Mouse (Mus musculus) urinary bladder, postnatal 14 days (tissue): ENCODE measurements at regions not wholly inside any gene's neighbourhood (a gene's known extent, or its start where the extent isn't known, plus 50 kb on each side); places are given as distances from the start of the nearest gene placed in this dataset.

Source experiments
- DNase-seq: peaks from one replicate; pipeline ENCODE4 v3.0.0; 2021; ENCODE audit warnings: low spot score

DNA sequence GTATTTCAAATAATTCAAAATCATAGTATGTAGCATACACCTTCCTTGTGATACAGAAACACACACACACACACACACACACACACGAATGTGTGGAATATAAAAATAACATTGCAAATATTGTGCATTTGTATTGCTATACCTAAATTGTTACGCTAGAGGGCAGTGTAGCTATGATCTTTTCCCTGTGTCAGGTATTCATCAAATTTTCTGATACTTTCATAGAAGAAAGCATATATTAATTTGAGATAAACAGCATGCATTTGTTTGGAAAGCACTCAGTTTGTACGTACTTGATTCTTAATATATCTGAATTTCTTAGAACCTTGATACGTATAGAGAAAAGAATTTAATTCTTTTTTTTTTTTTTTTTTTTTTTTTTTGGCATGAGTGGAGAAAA, 1700.9 kb upstream of the Sel1l start:
- DNase-seq = no peak

DNA sequence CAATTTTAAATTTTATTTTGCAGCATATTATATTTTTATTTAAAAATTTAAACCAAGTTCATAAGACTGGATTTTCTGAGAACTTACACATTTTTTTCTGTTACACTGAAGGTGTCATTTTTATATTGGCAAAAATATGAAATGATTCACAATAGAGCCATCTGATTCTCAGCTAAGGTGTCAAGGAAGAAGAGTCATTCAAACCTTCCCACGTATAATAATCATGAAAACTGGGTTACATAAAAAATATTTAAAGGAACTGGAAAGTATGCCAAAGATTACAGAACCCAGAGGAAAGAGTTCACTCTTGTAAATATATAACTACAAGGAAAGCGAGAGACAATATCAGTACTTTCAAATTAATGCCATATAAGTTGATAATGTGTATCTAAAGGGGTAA, 1674.5 kb upstream of the Sel1l start:
- DNase-seq = no peak

DNA sequence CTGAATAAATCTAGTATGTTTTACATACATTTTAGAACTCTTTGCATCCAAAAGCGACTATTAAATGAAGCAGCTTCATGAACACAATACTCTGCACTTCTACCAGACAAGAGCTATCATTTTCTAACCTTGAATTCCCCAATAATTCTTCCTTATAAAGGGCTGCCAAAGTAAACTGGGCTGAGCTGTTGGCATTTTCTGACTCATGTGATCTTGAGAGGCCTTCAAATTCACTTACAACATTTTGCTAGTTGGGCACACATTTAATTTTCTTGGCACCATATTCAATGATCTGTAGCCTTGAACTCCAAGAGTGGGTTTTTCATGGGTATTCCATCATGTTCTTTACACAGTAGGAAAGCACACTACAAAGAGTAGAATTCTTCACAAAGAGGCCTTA, 1637.4 kb upstream of the Sel1l start:
- DNase-seq = no peak

DNA sequence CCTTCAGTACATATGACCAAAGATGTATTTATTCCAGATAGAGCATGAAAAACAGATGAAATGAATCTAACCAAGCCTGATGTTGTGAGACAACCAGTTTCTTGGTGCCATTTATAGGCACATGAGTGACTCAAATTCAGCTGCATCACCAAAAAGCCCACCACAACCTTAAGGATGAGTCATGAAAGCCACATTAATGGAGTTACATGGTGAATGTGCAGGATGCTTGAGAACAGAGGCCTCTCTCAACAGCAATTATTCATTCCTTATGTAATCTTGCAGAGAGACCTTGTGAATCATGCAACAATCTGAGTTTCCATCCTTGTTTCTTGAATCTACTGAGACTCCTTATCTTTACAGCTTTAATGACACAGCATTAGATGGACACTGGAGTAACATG, 1613.1 kb upstream of the Sel1l start:
- DNase-seq = no peak

DNA sequence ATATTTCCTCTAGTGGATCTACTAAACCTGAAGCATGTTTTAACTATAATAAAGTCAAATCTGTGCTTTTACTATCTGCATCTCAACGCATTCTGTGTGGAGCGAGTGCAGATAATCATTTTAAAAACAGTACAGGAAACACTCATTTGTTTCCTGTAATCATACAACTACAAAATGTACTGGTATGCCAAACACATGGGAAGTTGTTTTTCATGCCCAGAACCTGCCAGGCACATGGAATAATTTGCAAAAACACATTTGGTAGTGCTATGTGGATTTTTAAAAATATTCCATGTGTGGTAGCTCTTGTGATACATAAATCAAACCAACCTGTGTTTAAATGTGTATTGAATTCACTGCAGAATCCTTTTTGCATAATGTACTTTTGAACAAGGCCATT, 1600.5 kb upstream of the Sel1l start:
- DNase-seq = no peak

DNA sequence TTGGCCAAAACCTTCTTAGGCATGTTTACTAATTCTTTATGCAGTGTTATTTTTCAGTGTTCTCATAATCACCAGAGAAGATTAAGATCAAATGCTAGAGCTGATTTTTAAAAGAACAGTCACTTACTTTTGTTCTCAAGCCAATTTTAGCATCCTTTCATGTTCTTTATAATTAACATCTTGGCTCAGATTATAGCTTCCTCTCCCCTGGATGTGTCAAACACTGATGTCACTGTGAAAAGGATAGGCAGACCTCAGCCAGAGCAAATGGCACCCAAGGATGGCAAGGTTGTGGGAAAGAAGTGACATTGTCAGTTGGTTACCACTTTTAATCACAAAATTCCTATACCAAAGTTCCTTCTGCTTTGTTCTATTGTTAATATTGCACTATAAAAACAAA, 1580.3 kb upstream of the Sel1l start:
- DNase-seq = no peak

DNA sequence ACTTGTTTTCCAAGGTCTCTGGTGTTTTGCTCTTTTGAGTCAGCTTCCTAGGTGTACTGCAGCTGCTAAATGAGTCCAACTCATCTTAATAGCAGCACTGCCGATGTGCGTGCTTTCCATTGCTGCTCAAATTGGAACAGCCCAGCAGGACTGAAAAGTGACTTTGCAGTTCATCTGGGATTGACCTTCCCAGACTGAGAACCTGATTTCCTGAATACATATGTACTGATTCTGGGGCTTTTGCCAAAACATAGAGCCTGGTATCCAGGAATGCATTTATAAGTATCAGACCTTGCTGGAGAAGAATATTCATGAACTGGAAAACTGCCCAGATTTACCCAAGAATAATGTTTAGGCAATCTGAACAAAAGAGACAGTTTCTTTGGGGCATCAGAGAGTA, 1579.0 kb upstream of the Sel1l start:
- DNase-seq = no peak

DNA sequence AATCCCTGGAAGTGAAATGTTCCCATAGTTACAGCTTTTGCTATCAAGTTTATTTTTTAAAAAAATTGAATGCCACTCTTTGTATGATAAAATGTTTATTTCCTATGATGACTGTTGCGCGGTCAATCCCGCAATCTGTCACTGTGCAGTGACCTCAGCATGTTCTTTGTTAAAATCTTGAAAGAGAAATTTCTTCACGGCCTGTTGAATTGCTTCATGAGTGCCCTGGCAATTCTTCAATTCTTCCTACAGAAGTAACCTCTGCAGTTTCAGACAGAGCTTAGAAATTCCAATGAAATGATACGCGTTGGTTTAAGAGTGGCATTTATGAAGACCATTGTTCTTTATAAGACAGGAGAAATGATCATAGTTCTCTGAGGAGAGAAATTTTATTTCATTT, 1567.4 kb upstream of the Sel1l start:
- DNase-seq = no peak

DNA sequence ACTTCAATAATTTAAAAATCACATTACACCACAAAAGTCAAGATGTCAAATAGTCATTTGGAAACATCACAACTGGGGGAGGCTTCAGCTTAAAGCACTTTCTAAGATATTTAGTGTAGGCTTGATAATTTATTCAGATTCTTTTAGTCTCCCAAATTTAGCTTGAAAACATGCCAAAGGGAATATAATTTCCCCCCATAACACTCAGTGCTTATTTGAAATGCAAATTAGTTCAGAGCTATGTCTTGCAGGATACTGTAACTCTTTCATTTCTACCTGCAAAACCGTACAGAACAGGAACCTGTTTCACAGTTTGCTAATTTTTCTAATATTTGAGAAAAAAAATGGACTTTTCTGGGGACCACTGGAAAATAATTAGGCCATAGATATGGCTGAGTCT, 1566.8 kb upstream of the Sel1l start:
- no peak for DNase-seq

DNA sequence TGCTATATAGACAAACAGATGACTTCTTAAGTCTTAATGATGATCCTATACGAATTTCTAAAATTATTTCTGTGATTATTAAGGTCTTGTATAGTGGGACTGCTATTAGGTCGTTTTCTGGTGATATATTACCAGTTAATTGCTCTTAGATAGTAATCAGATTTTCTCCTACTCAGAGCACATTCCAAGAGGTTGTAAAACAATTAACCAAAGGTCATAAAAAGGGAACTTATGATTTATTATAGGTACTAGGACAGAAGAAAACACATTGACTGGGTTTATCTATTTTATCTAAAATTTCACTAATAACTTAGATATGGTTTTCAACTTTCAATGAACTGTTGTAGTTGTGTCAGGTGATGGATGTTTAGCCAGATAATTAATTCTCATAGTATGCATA, 1536.6 kb upstream of the Sel1l start:
- no peak for DNase-seq

DNA sequence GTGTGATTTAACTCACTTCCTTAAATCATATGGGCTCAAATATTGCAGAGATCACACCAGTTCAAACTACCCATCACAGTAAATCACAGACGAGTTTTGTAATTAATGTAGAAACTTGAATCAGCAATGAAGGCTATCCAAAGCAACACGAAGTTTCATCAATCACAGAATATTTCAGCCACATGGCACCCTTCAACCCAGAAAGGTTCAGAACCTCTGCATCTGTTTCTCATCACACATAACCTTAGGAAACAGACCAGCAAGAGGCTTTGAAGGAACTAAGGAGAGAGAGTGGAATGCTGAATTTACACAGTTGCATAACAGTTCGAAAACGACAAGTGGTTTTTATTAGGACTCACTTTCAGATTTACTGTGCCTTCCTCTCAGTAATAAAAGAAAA, 1494.0 kb upstream of the Sel1l start:
- no peak for DNase-seq

DNA sequence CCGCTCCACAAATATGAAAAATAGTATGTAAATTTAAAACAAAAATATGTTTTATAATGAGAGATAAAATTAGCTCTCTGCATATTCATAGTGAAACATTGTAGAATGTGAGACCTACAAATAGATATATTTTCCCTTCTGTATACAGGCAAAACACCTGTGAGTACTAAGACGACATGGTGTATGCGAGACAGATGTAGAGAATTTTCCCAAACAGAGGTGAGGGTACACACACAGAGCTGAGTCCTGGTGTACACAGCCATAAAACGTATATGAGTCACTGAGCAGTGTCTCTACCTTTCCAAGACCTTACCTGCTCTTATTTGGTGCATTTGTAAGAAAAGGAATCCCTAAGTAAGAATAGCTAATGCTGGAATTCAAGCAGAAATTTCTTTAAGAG, 1493.6 kb upstream of the Sel1l start:
- DNase-seq = no peak

DNA sequence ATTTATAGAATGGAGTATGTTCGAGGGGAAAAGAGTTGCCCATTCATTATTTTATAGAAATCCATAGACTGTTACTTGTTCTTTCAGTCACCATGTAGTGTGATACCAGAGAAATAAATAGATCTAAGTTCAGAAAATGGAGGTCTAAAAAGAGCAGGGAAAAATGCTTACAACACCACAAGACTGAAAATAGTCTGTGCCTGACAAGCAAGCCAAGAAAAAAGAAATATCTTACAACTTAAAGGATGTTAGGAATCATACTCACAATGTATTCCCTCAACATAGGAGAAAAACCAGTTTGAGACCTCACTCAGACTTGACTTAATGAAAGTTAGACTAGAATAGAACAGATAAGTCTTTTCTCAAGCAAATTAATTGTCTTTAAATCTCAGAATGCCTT, 1486.6 kb upstream of the Sel1l start:
- DNase-seq = no peak

DNA sequence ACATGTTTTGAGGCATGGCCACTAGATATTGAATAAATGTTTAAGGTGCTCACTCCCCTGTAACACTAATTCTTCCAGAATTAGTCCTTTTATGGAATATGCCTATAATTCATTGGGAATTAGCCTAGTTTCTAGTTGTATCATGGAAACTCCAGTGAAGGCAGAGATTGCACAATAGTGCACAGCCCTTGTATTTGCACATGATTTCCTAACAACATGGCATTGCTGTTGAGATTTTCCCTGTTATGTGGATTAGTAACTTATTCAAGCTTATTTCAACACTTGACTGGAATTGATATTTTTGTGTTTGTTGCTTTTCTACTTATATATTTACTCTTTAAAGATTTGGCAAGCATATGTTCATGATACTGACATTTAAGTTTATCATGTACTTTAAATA, 1463.3 kb upstream of the Sel1l start:
- no peak for DNase-seq

DNA sequence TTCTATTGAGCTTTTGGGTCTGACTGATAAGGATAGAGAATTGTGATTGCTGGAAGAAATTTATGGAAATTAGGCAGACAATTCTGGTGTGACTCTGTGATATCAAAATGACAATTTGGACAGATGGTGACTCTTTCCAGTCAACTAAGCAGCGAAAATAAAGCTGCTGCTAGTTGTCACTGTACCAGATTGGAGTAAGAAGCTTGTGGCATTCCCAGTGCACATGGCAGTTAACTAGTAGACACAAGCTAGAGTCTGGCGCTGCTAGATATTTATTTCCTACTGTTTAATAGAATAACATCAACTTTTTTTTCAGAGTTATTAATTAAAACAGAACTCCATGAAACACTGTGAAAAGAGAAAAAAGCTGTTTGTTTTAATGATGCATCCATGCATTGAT, 1432.9 kb upstream of the Sel1l start:
- DNase-seq = no peak

DNA sequence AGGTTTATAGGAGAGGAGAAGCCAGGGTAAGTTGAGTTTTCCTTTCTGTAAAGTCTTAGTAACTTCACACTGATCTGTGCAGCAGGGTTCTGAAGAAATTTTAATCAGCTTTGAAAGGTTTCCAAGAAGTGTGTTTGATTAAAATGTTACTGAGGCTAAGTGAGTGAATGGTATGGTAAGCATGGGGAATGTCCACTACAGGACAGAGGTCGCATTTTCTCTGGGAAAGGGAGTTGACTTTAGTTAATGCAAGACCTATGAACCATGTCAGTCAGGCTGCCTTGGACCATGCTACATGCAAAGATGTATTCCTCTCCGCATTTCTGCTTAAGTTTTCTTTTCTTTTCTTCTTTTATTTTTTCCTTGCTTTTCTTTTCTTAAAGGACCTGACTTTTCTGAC, 1424.7 kb upstream of the Sel1l start:
- DNase-seq = no peak

DNA sequence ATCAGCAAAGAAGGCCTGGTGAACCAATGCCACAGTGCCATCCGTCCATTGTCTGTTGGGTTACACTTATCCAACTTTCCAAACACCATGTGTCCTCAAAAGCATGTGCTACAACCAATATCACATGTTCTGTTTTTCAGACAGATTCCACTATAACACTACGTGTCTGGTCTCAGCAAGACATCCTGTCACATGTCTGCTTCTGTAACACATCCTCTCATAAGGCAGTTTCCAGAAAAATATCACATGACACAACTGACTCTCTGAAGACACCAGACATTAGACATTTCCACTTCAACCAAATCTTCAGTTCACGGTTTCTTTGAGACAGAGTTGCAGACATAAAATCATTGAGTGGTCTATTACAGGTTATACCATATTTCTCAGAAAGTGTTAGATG, 1381.3 kb upstream of the Sel1l start:
- DNase-seq = no peak

DNA sequence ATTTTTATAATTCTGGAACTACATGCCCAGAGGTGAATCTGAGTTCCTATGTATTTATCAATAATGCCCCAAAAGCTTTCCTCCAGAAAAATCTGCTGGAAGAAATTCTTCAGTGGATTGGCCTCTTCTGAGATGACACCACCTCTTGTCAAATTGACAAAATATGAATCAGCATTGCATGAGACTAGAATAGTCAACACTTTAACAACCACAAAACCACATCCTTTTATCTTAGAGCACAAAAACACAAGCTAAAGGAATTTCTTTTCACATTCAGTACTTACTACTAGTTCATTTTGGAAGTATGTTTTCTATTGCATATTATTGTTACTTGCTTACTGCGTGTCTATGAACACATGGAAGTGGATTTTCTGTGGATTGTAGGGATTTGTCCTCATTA, 1377.9 kb upstream of the Sel1l start:
- no peak for DNase-seq

DNA sequence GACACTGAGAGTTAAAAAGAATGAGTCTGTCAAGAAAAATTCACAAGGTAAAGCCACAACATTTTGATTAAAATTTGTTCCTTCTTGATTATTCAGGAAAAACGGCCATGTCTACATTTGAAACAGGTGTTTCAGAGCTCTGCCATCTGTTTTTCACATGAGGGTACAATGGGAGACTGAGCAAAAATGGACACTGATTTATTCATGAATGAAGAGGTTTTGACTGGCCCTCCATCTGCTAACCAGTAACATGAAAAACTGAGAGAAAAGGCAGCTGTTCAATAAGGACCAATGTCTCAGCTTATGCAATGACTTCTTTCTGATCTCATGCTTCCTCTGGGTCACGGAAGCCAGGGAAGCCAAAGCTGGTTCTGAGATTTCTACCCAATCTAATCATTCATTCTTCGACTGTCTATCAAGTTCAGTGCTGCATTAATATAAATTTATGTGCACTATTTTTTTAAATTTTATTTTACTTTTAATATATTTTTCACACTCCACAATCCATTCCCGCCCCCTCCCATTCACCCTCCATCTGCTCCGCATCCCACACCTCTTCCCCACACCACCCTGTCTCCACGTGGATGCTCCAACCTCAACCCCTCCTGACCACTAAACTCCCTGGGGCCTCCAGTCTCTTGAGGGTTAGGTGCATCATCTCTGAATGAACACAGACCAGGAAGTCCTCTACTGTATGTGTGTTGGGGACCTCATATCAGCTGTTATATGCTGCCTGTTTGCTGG, 1372.4 kb upstream of the Sel1l start:
- DNase-seq = no peak

DNA sequence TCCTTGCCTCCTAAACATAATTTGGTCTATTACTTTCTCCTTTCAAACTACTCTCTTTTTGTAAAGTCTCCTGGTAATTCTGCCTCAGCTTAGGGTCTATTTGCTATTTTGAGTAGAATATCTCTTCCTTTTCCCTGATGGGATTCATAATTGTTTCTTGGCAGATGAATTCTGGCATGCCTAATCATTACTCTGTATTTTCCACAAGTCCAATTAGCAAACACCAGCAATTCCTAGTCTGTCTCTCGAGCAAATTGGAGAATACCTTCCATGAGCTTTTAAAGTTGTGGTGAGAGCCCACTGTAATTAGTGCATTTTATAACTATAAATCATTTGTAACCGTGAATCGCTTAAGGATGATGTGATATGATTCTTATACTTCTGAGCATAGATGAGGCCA, 1358.6 kb upstream of the Sel1l start:
- DNase-seq = no peak

DNA sequence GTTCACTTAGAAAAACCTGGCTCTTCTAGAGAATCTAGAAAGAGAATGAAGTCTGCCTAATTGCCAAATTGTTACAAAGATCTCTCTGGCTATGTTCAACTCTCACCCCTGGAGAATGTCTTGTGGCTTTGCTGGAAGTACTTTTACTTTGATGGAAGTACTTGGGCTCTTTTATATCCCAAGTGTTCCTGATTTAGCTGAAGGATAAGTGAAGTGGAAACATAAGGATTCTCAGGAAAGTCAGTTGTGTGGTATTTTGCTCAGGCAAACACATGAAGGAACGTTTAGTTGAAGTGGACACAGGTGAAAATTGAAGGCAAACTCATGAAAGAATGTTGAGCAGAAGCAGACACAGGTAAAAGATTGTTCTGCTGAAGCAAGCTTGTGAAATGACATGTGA, 1340.0 kb upstream of the Sel1l start:
- DNase-seq = no peak

DNA sequence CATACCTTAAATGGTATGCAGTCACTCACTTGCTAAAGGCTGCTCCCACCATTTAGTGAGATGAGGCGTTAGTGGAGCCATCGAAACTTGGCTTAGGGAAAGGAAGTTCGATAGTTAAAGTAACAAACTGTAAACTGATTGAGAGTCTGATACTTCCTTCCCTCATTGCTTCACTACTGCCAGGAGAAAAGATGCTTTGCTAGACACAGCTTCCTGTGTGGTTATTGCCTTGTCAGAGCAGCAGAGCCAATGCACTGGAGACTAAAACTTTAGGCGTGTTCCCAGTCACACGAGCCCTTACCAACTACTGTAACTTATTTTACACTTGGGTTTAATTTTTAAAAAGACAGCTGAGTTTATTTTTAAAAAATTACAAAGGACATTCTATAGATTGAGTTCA, 1324.8 kb upstream of the Sel1l start:
- no peak for DNase-seq

DNA sequence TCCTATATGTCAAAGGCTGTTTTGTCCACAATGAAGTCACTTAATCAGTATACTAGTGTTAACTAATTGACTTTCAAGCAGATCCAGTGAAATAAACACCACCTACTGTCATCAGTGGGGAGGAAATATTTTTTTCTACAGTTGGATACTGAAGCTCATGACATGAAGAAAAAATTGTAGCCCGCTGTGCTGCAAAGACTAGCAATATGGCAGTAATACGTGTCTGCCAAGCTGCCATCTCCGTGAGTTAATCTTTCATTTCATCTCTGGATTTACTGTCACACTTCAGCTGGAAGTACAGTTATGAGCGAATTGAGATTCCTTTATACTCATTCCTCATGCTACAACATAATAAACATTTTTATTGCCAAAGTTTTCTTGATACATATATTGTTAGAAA, 1311.3 kb upstream of the Sel1l start:
- DNase-seq = no peak

DNA sequence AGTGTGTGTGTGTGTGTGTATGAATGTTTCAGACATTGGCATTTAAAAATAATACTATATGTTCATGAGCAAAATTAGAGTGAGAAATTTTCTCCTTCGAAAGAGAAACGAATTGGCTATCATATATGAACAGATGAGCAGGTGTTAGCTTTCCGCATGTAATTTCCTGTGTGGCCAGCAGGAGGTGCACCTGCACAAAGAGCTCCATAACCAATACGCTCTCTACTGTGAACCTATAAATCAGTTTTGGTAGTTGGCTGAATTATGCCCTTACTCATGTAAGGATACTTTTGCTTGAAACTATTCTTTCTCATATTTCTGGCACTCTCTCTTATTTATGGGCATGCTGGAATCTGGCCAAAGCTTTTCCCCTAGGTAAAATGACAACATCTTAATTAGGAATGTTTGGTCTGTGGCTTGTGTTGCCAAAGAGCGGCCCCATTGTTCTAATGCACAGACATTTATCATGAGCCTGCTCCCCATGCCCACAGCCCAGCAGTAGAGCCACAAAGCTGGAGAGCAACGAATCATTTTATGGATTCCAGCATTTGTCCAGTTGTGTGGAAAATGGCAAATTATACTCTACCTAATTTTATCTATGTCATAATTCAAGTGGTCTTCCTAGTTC, 1303.8 kb upstream of the Sel1l start:
- peak; percentile 12 for DNase-seq
